Mouse (Mus musculus): ENCODE measurements at regions not wholly inside any gene's neighbourhood (a gene's known extent, or its start where the extent isn't known, plus 50 kb on each side); places are given as distances from the start of the nearest gene placed in this dataset.

DNA sequence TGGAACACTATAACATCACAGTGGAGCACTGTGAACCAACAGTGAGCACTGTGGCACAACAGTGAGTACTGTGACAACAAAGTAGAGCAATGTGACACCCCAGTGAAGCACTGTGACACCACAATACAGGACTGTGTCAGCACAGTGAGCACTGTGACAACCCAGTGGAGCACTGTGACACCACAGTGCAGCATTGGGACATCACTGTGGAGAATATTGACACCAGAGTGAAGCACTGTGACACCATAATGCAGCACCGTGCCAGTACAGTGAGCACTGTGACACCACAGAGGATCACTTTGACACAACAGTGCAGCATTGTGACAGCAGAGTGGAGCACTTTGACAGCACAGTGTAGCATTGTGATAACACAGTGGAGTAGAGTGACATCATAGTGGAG is 2734.0 kb upstream of the Gm8797 start:
- TF ChIP-seq CTCF (IDR thresholded peaks at IDR 0.05; ENCODE audit: low read depth) (no peak), EP300 (IDR thresholded peaks at IDR 0.05; ENCODE audit: low read depth) (no peak)
